Mouse (Mus musculus) liver, embryonic 14.5 days (tissue): ENCODE data around the gene Rara. TPM values are rescaled to one million over a fixed set of nuclear protein-coding genes. Genes with fewer than 3 reads are reported as not detected.

ENCODE experiments used
- ATAC-seq: fragments of 200-750 bp; cut with Nextera tagmentation; 2 replicates; pipeline ENCODE4 v1.8.0; 2017; ENCODE audit warnings: moderate number of reproducible peaks, mild to moderate bottlenecking, moderate library complexity; ENCODE audit not compliant: insufficient read depth
- DNase-seq, 3 experiments: peaks; one replicate each; pipeline ENCODE4 v3.0.0-alpha.2; 2012 to 2013; ENCODE audit warnings: low read depth in 3 of 3, low spot score in 3 of 3
- H3K27ac ChIP-seq: fragments of 300-500 bp; sonication (generic); 2 replicates; pipeline ENCODE4 v1.5.1; 2014; ENCODE audit warnings: moderate library complexity, mild to moderate bottlenecking, control low read depth, inconsistent platforms
- H3K27me3 ChIP-seq: fragments of 300-500 bp; sonication (generic); 2 replicates; pipeline ENCODE4 v1.6.1; 2014; ENCODE audit warnings: mild to moderate bottlenecking, low read length, moderate library complexity; ENCODE audit not compliant: control insufficient read depth, insufficient read depth
- H3K36me3 ChIP-seq: fragments of 300-500 bp; sonication (generic); replicated peaks from 2 replicates; pipeline ENCODE4 v1.6.1; 2014; ENCODE audit warnings: low read depth; ENCODE audit not compliant: control insufficient read depth, insufficient read depth
- H3K4me1 ChIP-seq, 2 experiments: fragments of 200-500 bp in 1 of 2; fragments of 300-500 bp in 1 of 2; sonication (generic) in 1 of 2; replicated peaks; 2 replicates each; pipeline ENCODE4 v1.6.1; 2012 to 2014; ENCODE audit warnings: antibody characterized with exemption in 1 of 2, inconsistent platforms in 1 of 2, low read length in 1 of 2; ENCODE audit not compliant: control insufficient read depth in 2 of 2, insufficient read depth in 2 of 2
- H3K4me2 ChIP-seq: fragments of 300-500 bp; sonication (generic); 2 replicates; pipeline ENCODE4 v1.6.1; 2014; ENCODE audit warnings: low read depth, mild to moderate bottlenecking, control low read depth, moderate library complexity
- H3K4me3 ChIP-seq, 2 experiments: fragments of 200-500 bp in 1 of 2; fragments of 300-500 bp in 1 of 2; sonication (generic) in 1 of 2; 2 replicates each; pipeline ENCODE4 v1.5.1; 2012 to 2014; ENCODE audit warnings: low read depth in 2 of 2, low read length in 2 of 2, mild to moderate bottlenecking in 2 of 2, control low read depth in 1 of 2, inconsistent platforms in 1 of 2, moderate library complexity in 1 of 2; ENCODE audit not compliant: insufficient read depth in 1 of 2
- H3K9ac ChIP-seq: fragments of 300-500 bp; sonication (generic); replicated peaks from 2 replicates; pipeline ENCODE4 v1.6.1; 2014; ENCODE audit warnings: mild to moderate bottlenecking, control low read depth, moderate library complexity
- H3K9me3 ChIP-seq: fragments of 300-500 bp; sonication (generic); 2 replicates; pipeline ENCODE4 v1.6.1; 2016; ENCODE audit warnings: low read length, mixed read lengths; ENCODE audit not compliant: control insufficient read depth
- CTCF ChIP-seq: IDR thresholded peaks from 2 replicates; pipeline ENCODE4 v1.5.1; 2016; ENCODE audit warnings: antibody characterized with exemption, low read depth, control low read depth
- EP300 ChIP-seq: IDR thresholded peaks from 2 replicates; pipeline ENCODE4 v1.6.1; 2016; ENCODE audit warnings: antibody characterized with exemption, low read depth
- WGBS: fragments of 180-500 bp; shearing (Covaris S2); extraction: QIAGEN DNeasy Blood & Tissue Kit; methylation state at CpG from one replicate; pipeline ENCODE4 v1.1.7; 2014; ENCODE audit not compliant: insufficient replicate concordance; 5-methylcytosine and 5-hydroxymethylcytosine counted together
- polyA plus RNA-seq, 2 experiments: library from polyadenylated mRNA; depleted of rRNA in 1 of 2; stranded (reverse) in 1 of 2; unstranded in 1 of 2; fragments of >200 nt; fragmentation: Nextera tagmentation in 1 of 2; extraction: Ambion mirVana in 1 of 2; gene quantifications; 2 replicates each; pipeline versions ENCODE4 v1.2.1 to v1.2.3; 2012 to 2014

Gene Rara
- polyA plus RNA-seq (2012; rRNA removed) (1.9 and 2.3 TPM in 2 replicates), polyA plus RNA-seq (2014; fragmentation: Nextera tagmentation; extraction: Ambion mirVana) (3.0 and 3.2 TPM in 2 replicates)

DNA sequence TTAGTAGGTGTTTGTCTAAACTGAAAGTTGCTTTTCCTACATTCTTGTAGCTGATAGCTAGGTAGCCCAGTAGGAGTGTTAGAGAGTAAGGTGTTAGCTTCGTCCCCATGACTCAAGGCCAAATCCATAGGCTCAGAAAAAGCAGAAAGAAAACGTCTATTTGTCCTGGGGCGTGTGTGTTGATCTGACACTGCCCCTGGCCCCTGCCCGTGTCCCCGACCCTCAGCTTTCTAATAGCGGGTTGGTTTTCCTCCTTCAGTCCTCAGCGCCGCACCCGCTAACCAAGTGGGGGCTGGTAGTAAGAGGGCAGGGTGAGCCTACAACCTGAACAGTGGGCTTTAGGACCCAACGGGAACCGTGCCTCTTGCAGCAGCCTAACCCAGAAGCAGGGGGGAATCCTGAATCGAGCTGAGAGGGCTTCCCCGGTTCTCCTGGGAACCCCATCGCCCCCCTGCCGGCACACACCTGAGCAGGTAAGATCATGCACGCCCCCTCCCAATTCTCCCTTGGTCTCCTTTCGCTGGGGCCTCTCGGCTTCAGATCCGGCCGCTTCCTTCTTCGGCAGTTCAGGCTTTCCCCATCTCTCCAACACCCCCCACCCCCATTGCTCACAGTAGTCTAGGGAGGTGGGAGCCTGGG, at the start of gene Rara:
Gene Rara, plus strand, starts transcription at position 381 of the 639 bp plus-strand sequence.
- Histone ChIP-seq H3K27me3 (peaks cover 3% of the 10 kb centered on the region), H3K4me1 (peaks cover 5 to 18% of the 10 kb centered on the region in 2 experiments; a peak in 3 of 4 replicates), H3K4me3 (peak within 1 kb of the TSS; percentile 32 to 39), H3K36me3 (peaks cover 11% of the 10 kb centered on the region), H3K27ac (no peak within 1 kb of the TSS), H3K9me3 (no peaks in the 10 kb centered on the region), H3K9ac (no peak within 1 kb of the TSS), H3K4me2 (peak within 1 kb of the TSS; percentile 57)
- DNase-seq (no peak), ATAC-seq (no peak)
- 12% methylated on average over 21 of the region's 21 CpGs for WGBS
- TF ChIP-seq EP300 (no peak), CTCF (no peak)

DNA sequence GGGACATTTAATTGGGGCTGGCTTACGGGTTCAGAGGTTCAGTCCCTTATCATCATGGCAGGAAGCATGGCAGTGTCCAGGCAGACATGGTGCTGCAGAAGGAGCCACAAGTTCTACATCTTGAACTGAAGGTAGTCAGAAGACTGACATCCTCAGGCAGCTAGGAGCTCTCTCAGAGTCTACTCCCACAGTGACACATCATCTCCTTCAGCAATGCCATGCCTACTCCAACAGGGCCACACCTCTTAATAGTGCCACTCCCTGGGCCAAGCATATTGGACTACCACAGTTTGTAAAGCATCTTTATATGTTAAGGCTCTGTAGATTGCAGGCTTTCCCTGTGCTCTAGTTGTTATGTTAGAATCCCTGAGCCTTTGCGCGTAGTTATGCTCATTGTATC, 39.9 kb upstream of the Rara start:
- WGBS: 82% methylated on average over 3 of the region's 3 CpGs
- no peak overlapping the region for H3K4me3 ChIP-seq
- H3K27me3 ChIP-seq: no peaks in the 10 kb centered on the region
- no peak overlapping the region for H3K9ac ChIP-seq
- no peak for DNase-seq
- H3K4me2 ChIP-seq: no peak overlapping the region
- peaks cover 0 to 4% of the 10 kb centered on the region in 2 experiments; a peak in 1 of 4 replicates for H3K4me1 ChIP-seq
- H3K36me3 ChIP-seq: peaks cover 23% of the 10 kb centered on the region
- TF ChIP-seq CTCF (no peak), EP300 (no peak)
- H3K27ac ChIP-seq: no peak overlapping the region
- H3K9me3 ChIP-seq: no peaks in the 10 kb centered on the region
- ATAC-seq: no peak

DNA sequence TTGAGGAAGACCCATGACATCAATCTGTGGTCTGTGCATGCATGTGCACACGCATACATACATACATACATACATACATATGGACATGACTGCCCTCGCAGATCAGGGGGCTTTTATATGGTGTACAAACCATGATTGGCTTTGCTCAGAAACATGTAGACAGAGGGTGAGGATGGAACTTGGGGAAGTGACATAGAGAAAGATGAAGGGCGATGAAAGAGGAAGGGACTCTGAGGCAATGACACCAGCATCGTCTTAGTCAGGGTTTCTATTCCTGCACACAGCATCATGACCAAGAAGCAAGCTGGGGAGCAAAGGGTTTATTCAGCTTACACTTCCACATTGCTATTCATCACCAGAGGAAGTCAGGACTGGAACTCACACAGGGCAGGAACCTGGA, 38.5 kb upstream of the Rara start:
- Histone ChIP-seq H3K27me3 (no peaks in the 10 kb centered on the region), H3K4me3 (no peak overlapping the region), H3K9me3 (no peaks in the 10 kb centered on the region), H3K4me2 (no peak overlapping the region), H3K36me3 (peaks cover 33% of the 10 kb centered on the region), H3K27ac (no peak overlapping the region), H3K4me1 (peaks cover 0 to 4% of the 10 kb centered on the region in 2 experiments; a peak in 1 of 4 replicates), H3K9ac (no peak overlapping the region)
- WGBS: 74% methylated on average over 4 of the region's 4 CpGs
- no peak for DNase-seq
- TF ChIP-seq EP300 (no peak), CTCF (no peak)
- ATAC-seq: no peak

DNA sequence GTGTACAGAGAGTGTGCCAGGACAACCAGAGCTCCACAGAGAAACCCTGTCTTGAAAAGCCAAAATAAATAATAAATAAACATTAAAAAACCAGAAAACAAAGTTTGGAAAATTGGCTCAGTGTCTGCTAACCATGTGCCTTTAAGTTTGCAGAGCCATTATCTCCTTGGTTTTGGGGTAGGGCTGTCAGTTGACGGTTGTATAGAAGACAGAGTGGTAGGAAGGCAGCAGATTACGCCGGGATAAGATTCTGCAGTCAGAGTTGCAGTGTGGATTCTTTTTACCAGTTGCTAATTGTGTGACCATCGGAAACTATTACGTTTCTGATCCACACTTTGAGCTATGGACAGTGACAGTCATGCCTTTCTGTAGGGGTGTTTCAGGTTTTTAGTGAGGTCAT, 37.6 kb upstream of the Rara start:
- no peak overlapping the region for H3K9ac ChIP-seq
- H3K4me3 ChIP-seq: no peak overlapping the region
- no peaks in the 10 kb centered on the region for H3K9me3 ChIP-seq
- H3K27me3 ChIP-seq: no peaks in the 10 kb centered on the region
- no peak overlapping the region for H3K27ac ChIP-seq
- ATAC-seq (no peak), DNase-seq (no peak)
- WGBS: 55% methylated on average over 5 of the region's 5 CpGs
- TF ChIP-seq EP300: 0 out of 2 replicates have a peak, but pooled peaks have one; percentile 12
- TF ChIP-seq CTCF: no peak
- peaks cover 36% of the 10 kb centered on the region for H3K36me3 ChIP-seq
- H3K4me2 ChIP-seq: no peak overlapping the region
- H3K4me1 ChIP-seq: peaks cover 0 to 4% of the 10 kb centered on the region in 2 experiments; a peak in 1 of 4 replicates

DNA sequence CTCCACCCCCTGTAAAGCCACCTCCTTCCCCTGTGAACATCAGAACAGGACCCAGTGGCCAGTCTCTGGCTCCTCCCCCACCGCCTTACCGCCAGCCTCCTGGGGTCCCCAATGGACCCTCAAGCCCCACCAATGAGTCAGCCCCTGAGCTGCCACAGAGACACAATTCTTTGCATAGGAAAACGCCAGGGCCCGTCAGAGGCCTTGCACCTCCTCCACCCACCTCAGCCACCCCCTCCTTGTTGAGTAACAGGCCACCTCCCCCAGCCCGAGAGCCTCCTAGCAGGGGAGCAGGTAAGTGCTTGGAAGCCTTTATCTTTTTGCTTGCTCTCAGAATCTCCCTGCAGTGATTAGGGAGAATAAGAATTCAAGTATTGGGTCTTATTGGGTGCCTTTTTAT, 35.2 kb upstream of the Rara start:
- no peak for ATAC-seq
- H3K36me3 ChIP-seq: peaks cover 38% of the 10 kb centered on the region

More for the DNA sequence above, 35.2 kb upstream of the Rara start:
- Histone ChIP-seq H3K27me3 (no peaks in the 10 kb centered on the region), H3K4me3 (no peak overlapping the region), H3K4me2 (no peak overlapping the region), H3K4me1 (peaks cover 0 to 4% of the 10 kb centered on the region in 2 experiments; a peak in 1 of 4 replicates), H3K9me3 (no peaks in the 10 kb centered on the region), H3K27ac (no peak overlapping the region), H3K9ac (no peak overlapping the region)
- no peak for DNase-seq
- TF ChIP-seq CTCF (no peak), EP300 (no peak)
- WGBS: 71% methylated on average over 5 of the region's 5 CpGs
